Comparison of ENCODE assay signal across 8 mouse cellular contexts in the genomic region with DNA sequence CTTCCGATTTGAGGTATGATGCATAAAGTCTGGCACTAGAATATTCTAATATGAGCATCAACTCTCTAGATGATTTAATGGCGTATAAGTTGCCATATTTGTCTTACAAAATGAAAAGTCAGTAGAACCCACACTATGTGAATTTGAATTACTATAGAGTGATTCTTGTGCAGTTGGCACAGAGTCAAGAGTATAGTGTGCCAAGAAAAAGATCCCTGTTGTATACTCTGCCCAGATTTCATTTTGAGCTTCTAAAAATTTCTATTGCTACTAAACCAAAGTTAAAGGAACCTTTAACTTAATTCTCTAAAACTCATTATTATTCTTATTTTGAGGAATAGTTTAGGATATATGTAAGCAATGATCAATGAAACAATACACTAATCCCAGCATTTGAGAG. TPM values are rescaled to one million over a fixed set of nuclear protein-coding genes. Genes with fewer than 3 reads are reported as not detected.
DNase-seq lines count a peak whose midpoint lies in the region; ATAC-seq and TF ChIP-seq lines count a peak whose summit lies in the region.

Gene C530008M17Rik, plus strand, starts transcription at position 301 of the 400 bp plus-strand sequence.

- no peak for ATAC-seq in hindbrain, embryonic 13.5 days (ENCODE audit: low FRiP score)
- ATAC-seq in liver, embryonic 15.5 days (ENCODE audit: insufficient read depth), result no peak

- DNase-seq in layer of hippocampus, adult 18-20 months (ENCODE audit: low spot score in 2 of 2), result no peak
- no peak for DNase-seq in layer of hippocampus, adult 9-11 months
- no peak for DNase-seq in cerebellum, postnatal 10 days
- no peak for DNase-seq in cerebellum, adult 8-10 months
- DNase-seq in spleen, postnatal 14 days (ENCODE audit: low spot score in 2 of 2), result no peak

- no peak for TF ChIP-seq CTCF in cortical plate, adult 2 months (IDR thresholded peaks at IDR 0.05; ENCODE audit: extremely low read depth, insufficient read depth, low read length)

- peak within 1 kb of the TSS; percentile 86 for H3K4me3 ChIP-seq in cortical plate, adult 2 months (ENCODE audit: insufficient read depth, low read length)
- H3K4me3 ChIP-seq in hindbrain, embryonic 13.5 days, result peak within 1 kb of the TSS; percentile 69
- H3K4me3 ChIP-seq in liver, embryonic 15.5 days (replicated peaks), result peak within 1 kb of the TSS; percentile 89

- no peaks in the 10 kb centered on the region for H3K27me3 ChIP-seq in hindbrain, embryonic 13.5 days
- peaks cover 9% of the 10 kb centered on the region; the same call in 1 of the 2 replicates for H3K27me3 ChIP-seq in liver, embryonic 15.5 days

- H3K36me3 ChIP-seq in hindbrain, embryonic 13.5 days, result no peaks in the 10 kb centered on the region
- H3K36me3 ChIP-seq in liver, embryonic 15.5 days (replicated peaks), result no peaks in the 10 kb centered on the region

- TF ChIP-seq POLR2A in cortical plate, adult 2 months (IDR thresholded peaks at IDR 0.05; ENCODE audit: extremely low read depth, insufficient read depth, low read length), result no peak

- peak within 1 kb of the TSS; percentile 100 for H3K9ac ChIP-seq in hindbrain, embryonic 13.5 days
- H3K9ac ChIP-seq in liver, embryonic 15.5 days, result peak within 1 kb of the TSS; percentile 92

- 89% methylated on average over 2 of the region's 2 CpGs for WGBS in hindbrain, embryonic 13.5 days
- whole genome bisulfite sequencing in liver, embryonic 15.5 days (ENCODE audit: insufficient replicate concordance), result 91% methylated on average over 2 of the region's 2 CpGs

- peaks cover 2% of the 10 kb centered on the region; the same call in 1 of the 2 replicates for H3K4me1 ChIP-seq in cortical plate, adult 2 months (ENCODE audit: control insufficient read depth, insufficient read depth, low read length)
- peaks cover 31% of the 10 kb centered on the region for H3K4me1 ChIP-seq in hindbrain, embryonic 13.5 days (replicated peaks)
- H3K4me1 ChIP-seq in liver, embryonic 15.5 days (replicated peaks), result peaks cover 54% of the 10 kb centered on the region

- H3K27ac ChIP-seq in cortical plate, adult 2 months (ENCODE audit: insufficient read depth, low read length), result peak within 1 kb of the TSS; percentile 20
- H3K27ac ChIP-seq in hindbrain, embryonic 13.5 days, result peak within 1 kb of the TSS; percentile 99
- H3K27ac ChIP-seq in liver, embryonic 15.5 days (replicated peaks), result peak within 1 kb of the TSS; percentile 92

- no peaks in the 10 kb centered on the region for H3K9me3 ChIP-seq in hindbrain, embryonic 13.5 days
- no peaks in the 10 kb centered on the region for H3K9me3 ChIP-seq in liver, embryonic 15.5 days (replicated peaks)

- peak within 1 kb of the TSS; percentile 69 for H3K4me2 ChIP-seq in hindbrain, embryonic 13.5 days
- H3K4me2 ChIP-seq in liver, embryonic 15.5 days, result peak within 1 kb of the TSS; percentile 97

RNA-seq across cellular contexts. Expression of gene C530008M17Rik, which starts in this region (rescaled TPM):
- 10 to 100 TPM; 83.7 to 89.5 TPM for total RNA-seq in layer of hippocampus, adult 18-20 months (2021)
- 26.5 and 30.0 TPM in 2 replicates for polyA plus RNA-seq in cortical plate, adult 2 months (2012; rRNA removed)
- 77.6 and 79.2 TPM in 2 replicates for polyA plus RNA-seq in hindbrain, embryonic 13.5 days (2015; fragmentation: Nextera tagmentation; extraction: Ambion mirVana)
- polyA plus RNA-seq in liver, embryonic 15.5 days (2015; fragmentation: Nextera tagmentation; extraction: Ambion mirVana), result 7.5 and 7.6 TPM in 2 replicates

Comparison
In these comparisons a context has a peak if more than half of its experiments do, and no peak if none do; other contexts are left out.
1. H3K27ac ChIP-seq: peak in every context shown above with its lines; median percentile 99 in hindbrain, embryonic 13.5 days; 92 in liver, embryonic 15.5 days; 20 in cortical plate, adult 2 months.